Mouse (Mus musculus): ENCODE data around the gene Myrip. TPM values are rescaled to one million over a fixed set of nuclear protein-coding genes. Genes with fewer than 3 reads are reported as not detected.
A peak's percentile ranks its signal among the peaks of the same experiment; 100 is the strongest.

Gene Myrip
- total and polyA plus RNA-seq, 2 experiments from 2014 or later = 3.0 to 12.4 TPM

DNA sequence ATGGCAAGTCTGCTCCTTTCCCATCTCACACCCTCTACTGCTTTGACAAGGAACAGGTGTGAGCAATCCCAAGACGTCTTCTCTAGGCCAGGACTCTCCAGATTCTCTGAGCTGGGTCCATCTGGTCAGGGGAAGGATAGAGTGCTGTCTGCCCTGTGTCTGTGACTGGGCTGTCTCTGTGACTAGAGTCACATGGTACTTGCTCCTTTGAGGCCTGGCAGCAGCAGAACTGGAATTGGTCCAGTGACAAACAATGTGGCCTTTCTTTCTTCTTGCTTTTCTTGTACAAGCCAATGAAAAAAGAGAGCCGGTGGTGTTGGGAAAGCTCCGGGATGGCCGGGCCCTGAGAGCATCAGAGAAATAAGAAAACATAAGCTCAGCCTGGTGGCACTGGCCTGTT is 47.8 kb downstream of the Myrip start:
- H3K9me3 ChIP-seq (ENCODE audit: low read length) = no peaks in the 10 kb centered on the region
- H3K36me3 ChIP-seq (ENCODE audit: insufficient read depth) = no peaks in the 10 kb centered on the region
- H3K4me3 ChIP-seq (ENCODE audit: low read depth, low read length) = no peak overlapping the region
- 11% methylated on average over 4 of the region's 4 CpGs for WGBS
- no peak overlapping the region for H3K9ac ChIP-seq
- DNase-seq (peak; percentile 57), ATAC-seq (peak; percentile 80)
- H3K4me2 ChIP-seq (ENCODE audit: low read depth) = no peak overlapping the region
- 0 out of 2 replicates have a peak, but pooled peaks cover 5% of the 10 kb centered on the region for H3K4me1 ChIP-seq (ENCODE audit: insufficient read depth)
- no peak overlapping the region for H3K27ac ChIP-seq (ENCODE audit: low read depth, low read length)
- no peaks in the 10 kb centered on the region for H3K27me3 ChIP-seq (ENCODE audit: insufficient read depth, low read length)
- no peak for TF ChIP-seq CTCF (IDR thresholded peaks at IDR 0.05; ENCODE audit: low read depth)

DNA sequence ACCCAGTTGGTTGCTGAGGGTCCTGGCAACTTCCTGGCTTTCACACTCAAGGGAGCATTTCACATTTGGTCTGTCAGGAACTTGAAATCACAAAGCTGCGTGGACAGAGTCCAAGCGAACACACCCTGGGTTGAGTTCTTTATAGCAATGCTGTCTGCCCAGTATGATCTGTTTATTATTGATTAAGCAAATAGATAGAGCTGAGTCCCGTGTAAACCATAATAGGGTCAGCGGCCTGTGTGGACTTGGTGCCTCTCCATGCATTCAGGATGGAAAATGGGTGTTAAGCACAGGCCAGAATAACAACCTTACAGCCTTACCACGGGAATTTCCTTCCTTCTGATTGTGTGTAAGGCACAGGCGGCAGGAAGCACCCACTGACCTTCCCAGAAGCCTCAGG is 49.0 kb downstream of the Myrip start:
- Histone ChIP-seq H3K4me1 (ENCODE audit: insufficient read depth) (0 out of 2 replicates have a peak, but pooled peaks cover 5% of the 10 kb centered on the region), H3K4me2 (ENCODE audit: low read depth) (no peak overlapping the region), H3K36me3 (ENCODE audit: insufficient read depth) (no peaks in the 10 kb centered on the region), H3K27me3 (ENCODE audit: insufficient read depth, low read length) (no peaks in the 10 kb centered on the region), H3K9me3 (ENCODE audit: low read length) (no peaks in the 10 kb centered on the region), H3K4me3 (ENCODE audit: low read depth, low read length) (no peak overlapping the region), H3K9ac (no peak overlapping the region), H3K27ac (ENCODE audit: low read depth, low read length) (no peak overlapping the region)
- DNase-seq = no peak
- no peak for TF ChIP-seq CTCF (IDR thresholded peaks at IDR 0.05; ENCODE audit: low read depth)
- no peak for ATAC-seq
- 67% methylated on average over 6 of the region's 6 CpGs for WGBS

DNA sequence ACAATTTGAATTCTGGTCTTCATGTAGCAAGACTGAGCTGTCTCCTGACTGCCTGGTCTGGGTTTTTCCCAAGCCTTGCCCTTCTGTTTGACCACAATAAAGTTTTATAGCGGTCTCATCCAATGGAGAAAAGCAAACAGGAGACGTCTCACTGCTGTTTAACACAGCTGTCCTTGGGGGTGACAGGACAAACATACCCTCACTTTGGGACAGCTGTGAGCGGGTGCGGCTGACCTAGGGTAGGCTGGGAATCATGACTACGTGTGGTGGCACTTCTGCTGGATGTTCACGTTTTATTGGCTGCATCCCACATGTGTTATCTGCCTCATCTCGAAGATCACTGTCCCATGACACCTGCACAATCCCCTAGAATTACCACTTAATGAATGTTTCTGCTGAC is 49.7 kb downstream of the Myrip start:
- Histone ChIP-seq H3K4me1 (ENCODE audit: insufficient read depth) (0 out of 2 replicates have a peak, but pooled peaks cover 5% of the 10 kb centered on the region), H3K4me2 (ENCODE audit: low read depth) (no peak overlapping the region), H3K4me3 (ENCODE audit: low read depth, low read length) (no peak overlapping the region), H3K36me3 (ENCODE audit: insufficient read depth) (no peaks in the 10 kb centered on the region), H3K9me3 (ENCODE audit: low read length) (no peaks in the 10 kb centered on the region), H3K27me3 (ENCODE audit: insufficient read depth, low read length) (no peaks in the 10 kb centered on the region), H3K27ac (ENCODE audit: low read depth, low read length) (no peak overlapping the region), H3K9ac (no peak overlapping the region)
- no peak for DNase-seq
- no peak for TF ChIP-seq CTCF (IDR thresholded peaks at IDR 0.05; ENCODE audit: low read depth)
- ATAC-seq = no peak
- 89% methylated on average over 7 of the region's 7 CpGs for WGBS

DNA sequence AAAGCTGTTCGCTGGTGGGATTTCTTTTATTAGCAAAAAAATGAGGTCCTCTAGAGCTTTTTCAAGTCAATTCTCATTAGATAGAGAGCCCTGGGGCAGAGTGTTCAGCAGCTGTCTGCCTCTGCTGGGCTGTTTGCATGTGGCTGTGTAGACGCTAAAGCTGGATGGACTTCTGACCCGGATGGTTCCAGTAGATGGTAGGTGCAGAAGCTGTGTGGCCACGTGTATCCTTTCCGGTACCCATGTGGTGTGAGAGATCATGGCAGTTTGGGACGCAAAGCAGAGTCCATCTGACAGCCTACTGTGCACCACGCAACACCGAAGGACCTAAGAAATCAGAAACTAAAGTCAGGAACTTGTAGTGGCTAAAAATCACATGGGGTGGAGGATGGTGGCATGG is 50.2 kb downstream of the Myrip start:
- DNase-seq = no peak
- Histone ChIP-seq H3K4me1 (ENCODE audit: insufficient read depth) (0 out of 2 replicates have a peak, but pooled peaks cover 5% of the 10 kb centered on the region), H3K36me3 (ENCODE audit: insufficient read depth) (no peaks in the 10 kb centered on the region), H3K4me2 (ENCODE audit: low read depth) (no peak overlapping the region), H3K9ac (no peak overlapping the region), H3K9me3 (ENCODE audit: low read length) (no peaks in the 10 kb centered on the region), H3K27ac (ENCODE audit: low read depth, low read length) (no peak overlapping the region), H3K27me3 (ENCODE audit: insufficient read depth, low read length) (no peaks in the 10 kb centered on the region), H3K4me3 (ENCODE audit: low read depth, low read length) (no peak overlapping the region)
- WGBS = 91% methylated on average over 8 of the region's 8 CpGs
- no peak for TF ChIP-seq CTCF (IDR thresholded peaks at IDR 0.05; ENCODE audit: low read depth)
- no peak for ATAC-seq

GRCm38 (mm10) chr9:120353036-120353435 is 51.7 kb downstream of the Myrip start:
- Histone ChIP-seq H3K36me3 (ENCODE audit: insufficient read depth) (no peaks in the 10 kb centered on the region), H3K9me3 (ENCODE audit: low read length) (no peaks in the 10 kb centered on the region), H3K27me3 (ENCODE audit: insufficient read depth, low read length) (no peaks in the 10 kb centered on the region), H3K27ac (ENCODE audit: low read depth, low read length) (no peak overlapping the region), H3K9ac (no peak overlapping the region), H3K4me2 (ENCODE audit: low read depth) (no peak overlapping the region), H3K4me3 (ENCODE audit: low read depth, low read length) (no peak overlapping the region), H3K4me1 (ENCODE audit: insufficient read depth) (0 out of 2 replicates have a peak, but pooled peaks cover 5% of the 10 kb centered on the region)
- ATAC-seq (no peak), DNase-seq (no peak)
- TF ChIP-seq CTCF (IDR thresholded peaks at IDR 0.05; ENCODE audit: low read depth) = no peak
- WGBS = 92% methylated on average over 4 of the region's 4 CpGs

DNA sequence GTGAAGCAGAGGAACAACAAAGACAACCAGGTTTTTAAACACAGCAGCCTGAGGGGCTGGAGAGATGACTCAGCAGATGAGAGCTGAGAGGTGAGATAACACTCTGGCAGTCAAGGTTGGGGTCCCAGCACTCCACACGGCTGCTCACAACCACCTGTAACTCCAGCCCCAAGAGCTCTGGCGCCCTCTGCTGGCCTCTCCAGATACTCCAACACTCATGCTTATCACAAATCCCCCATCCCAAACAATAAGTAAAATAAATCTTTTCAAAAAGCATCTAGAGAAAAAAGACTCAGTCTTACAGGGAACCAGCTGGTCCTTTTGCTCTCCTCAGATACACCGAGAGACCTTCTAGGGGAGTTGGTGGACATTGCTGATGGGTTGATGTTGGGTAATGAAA is 52.7 kb downstream of the Myrip start:
- 73% methylated on average over 3 of the region's 3 CpGs for WGBS
- TF ChIP-seq CTCF (IDR thresholded peaks at IDR 0.05; ENCODE audit: low read depth) = 0 out of 2 replicates have a peak, but pooled peaks have one; percentile 11
- no peaks in the 10 kb centered on the region for H3K36me3 ChIP-seq (ENCODE audit: insufficient read depth)
- no peak overlapping the region for H3K9ac ChIP-seq
- no peak overlapping the region for H3K27ac ChIP-seq (ENCODE audit: low read depth, low read length)
- H3K4me3 ChIP-seq (ENCODE audit: low read depth, low read length) = no peak overlapping the region
- no peak for DNase-seq
- H3K4me1 ChIP-seq (ENCODE audit: insufficient read depth) = 0 out of 2 replicates have a peak, but pooled peaks cover 4% of the 10 kb centered on the region
- no peaks in the 10 kb centered on the region for H3K27me3 ChIP-seq (ENCODE audit: insufficient read depth, low read length)
- H3K9me3 ChIP-seq (ENCODE audit: low read length) = no peaks in the 10 kb centered on the region
- no peak for ATAC-seq
- no peak overlapping the region for H3K4me2 ChIP-seq (ENCODE audit: low read depth)

DNA sequence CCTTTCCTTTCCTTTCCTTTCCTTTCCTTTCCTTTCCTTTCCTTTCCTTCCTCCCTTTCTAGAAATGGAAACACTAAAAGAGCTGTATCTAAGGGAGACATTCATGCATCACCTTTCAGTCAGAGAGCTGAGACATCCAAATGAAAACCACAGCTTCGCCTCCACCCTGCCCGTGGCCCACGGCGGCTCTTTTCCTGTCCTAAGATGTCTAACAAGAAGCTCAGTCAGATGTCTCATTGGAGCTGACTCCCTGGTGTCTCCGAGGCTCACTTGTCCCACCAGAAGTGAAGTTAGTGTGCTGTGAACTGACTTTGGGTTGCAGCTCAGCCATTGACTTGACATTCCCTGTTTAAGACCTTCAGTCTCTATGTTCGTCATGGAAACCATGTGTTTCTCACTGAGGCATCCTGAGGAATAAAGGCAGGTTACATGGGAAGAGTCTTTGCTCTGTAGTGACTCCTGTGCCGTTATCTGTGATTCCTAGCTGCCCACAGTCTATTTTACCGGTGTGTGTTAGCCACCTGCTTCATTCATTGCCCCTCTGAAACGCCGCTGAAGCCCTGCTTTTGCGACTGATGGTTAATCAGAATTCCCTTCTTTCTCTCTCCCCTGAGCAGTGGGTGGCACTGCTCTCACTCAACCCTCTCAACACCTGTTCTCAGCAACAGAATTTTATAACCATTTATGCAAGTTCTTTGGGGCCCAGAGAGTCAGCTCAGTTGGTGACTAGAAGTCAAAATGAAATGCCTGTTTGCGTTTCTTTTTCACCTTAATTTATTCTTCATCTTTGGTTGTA is 53.4 kb downstream of the Myrip start:
- H3K27me3 ChIP-seq (ENCODE audit: insufficient read depth, low read length) = no peaks in the 10 kb centered on the region
- no peak for TF ChIP-seq CTCF (IDR thresholded peaks at IDR 0.05; ENCODE audit: low read depth)
- H3K4me2 ChIP-seq (ENCODE audit: low read depth) = no peak overlapping the region
- H3K9ac ChIP-seq = no peak overlapping the region
- WGBS = 90% methylated on average over 12 of the region's 12 CpGs
- ATAC-seq = no peak
- no peak overlapping the region for H3K27ac ChIP-seq (ENCODE audit: low read depth, low read length)
- no peaks in the 10 kb centered on the region for H3K4me1 ChIP-seq (ENCODE audit: insufficient read depth)
- H3K36me3 ChIP-seq (ENCODE audit: insufficient read depth) = no peaks in the 10 kb centered on the region
- no peak for DNase-seq
- no peaks in the 10 kb centered on the region for H3K9me3 ChIP-seq (ENCODE audit: low read length)
- no peak overlapping the region for H3K4me3 ChIP-seq (ENCODE audit: low read depth, low read length)

Measured in forebrain, postnatal 0 days (tissue).